In the genomic region with DNA sequence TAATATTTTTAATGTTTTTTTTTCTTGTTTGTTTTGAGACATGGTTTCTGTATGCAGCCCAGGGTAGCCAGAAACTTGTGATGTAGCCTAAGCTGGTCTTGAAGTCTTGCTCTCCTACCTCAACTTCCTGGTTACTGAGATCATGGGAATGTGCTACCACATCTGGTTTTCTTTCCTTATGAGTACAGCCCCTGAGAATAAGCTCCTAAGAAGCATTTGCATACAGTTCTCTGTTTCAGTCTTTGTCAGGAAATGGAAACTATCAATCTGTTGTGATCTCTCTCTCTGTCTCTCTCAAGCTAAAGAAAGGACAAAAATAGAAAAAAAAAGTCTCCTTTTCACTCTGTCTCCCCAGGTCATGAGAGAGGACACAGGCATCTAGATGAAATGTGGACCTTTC, we compare ENCODE assay signal across 20 mouse cellular contexts. TPM values are rescaled to one million over a fixed set of nuclear protein-coding genes. Genes with fewer than 3 reads are reported as not detected.
DNase-seq lines count a peak whose midpoint lies in the region; ATAC-seq and TF ChIP-seq lines count a peak whose summit lies in the region.
"Had no signal": no experiment of that assay in that cellular context is flagged by ENCODE, and none has a peak within 500 bp of the region (broad histone marks: within the 10 kb centered on the region; RNA-seq: fewer than 3 reads in every experiment).

No protein-coding gene starts in this region.

- peak; percentile 45 for ATAC-seq in CD4-positive, CD25-positive, alpha-beta regulatory T cell, adult 4 months
- ATAC-seq in inflammation-experienced regulatory T-cells, adult 6 months: peak; percentile 48
- no peak for ATAC-seq in megakaryocyte-erythroid progenitor cell, adult 5-6 weeks (replicated peaks; ENCODE audit: low FRiP score, low TSS enrichment, poor library complexity, severe bottlenecking)
- ATAC-seq: forebrain, embryonic 15.5 days had no signal

- H3K4me3 ChIP-seq in bone marrow macrophage, adult 2 months (ENCODE audit: insufficient read depth, low read length): no peak overlapping the region
- H3K4me3 ChIP-seq: embryonic facial prominence, embryonic 15.5 days; erythroblast, embryonic 14.5 days; forebrain, embryonic 10.5 days; forebrain, embryonic 15.5 days; heart, adult 2 months; heart, embryonic 12.5 days; hindbrain, embryonic 10.5 days had no signal

- H3K27me3 ChIP-seq in splenic B cell, adult 2 months (ENCODE audit: control insufficient read depth, insufficient read depth, low read length, poor library complexity, severe bottlenecking): no peaks in the 10 kb centered on the region
- H3K27me3 ChIP-seq: embryonic facial prominence, embryonic 15.5 days; forebrain, embryonic 15.5 days; heart, embryonic 12.5 days had no signal

- no peak for TF ChIP-seq POLR2A in bone marrow macrophage, adult 2 months (IDR thresholded peaks at IDR 0.05; ENCODE audit: borderline replicate concordance, low read depth, low read length)

- intact Hi-C loops in gastrocnemius, postnatal 36 days (cut with DNase I): no loop called here

- H3K36me3 ChIP-seq in splenic B cell, adult 2 months (ENCODE audit: control insufficient read depth, insufficient read depth, low read length, poor library complexity, severe bottlenecking): peaks cover 5% of the 10 kb centered on the region
- H3K36me3 ChIP-seq: embryonic facial prominence, embryonic 15.5 days; forebrain, embryonic 10.5 days; forebrain, embryonic 15.5 days; heart, embryonic 12.5 days; hindbrain, embryonic 10.5 days had no signal

- TF ChIP-seq CTCF in bone marrow macrophage, adult 2 months (IDR thresholded peaks at IDR 0.05; ENCODE audit: low read depth, low read length): no peak

- H3K4me1 ChIP-seq in bone marrow macrophage, adult 2 months (ENCODE audit: control insufficient read depth, insufficient read depth, low read length): peaks cover 13% of the 10 kb centered on the region
- H3K4me1 ChIP-seq: embryonic facial prominence, embryonic 15.5 days; forebrain, embryonic 10.5 days; forebrain, embryonic 15.5 days; heart, embryonic 12.5 days; hindbrain, embryonic 10.5 days had no signal

- H3K27ac ChIP-seq in bone marrow macrophage, adult 2 months (ENCODE audit: insufficient read depth, low read depth, low read length): peak overlapping the region; percentile 64
- H3K27ac ChIP-seq: embryonic facial prominence, embryonic 15.5 days; forebrain, embryonic 10.5 days; forebrain, embryonic 15.5 days; heart, adult 2 months; hindbrain, embryonic 10.5 days; hindbrain, embryonic 14.5 days had no signal

- DNase-seq in splenic B cell, adult 2 months (ENCODE audit: low read depth, low spot score): peak; percentile 58
- no peak for DNase-seq in lung, postnatal 14 days
- DNase-seq in gastrocnemius, postnatal 36 days: no peak
- DNase-seq: adrenal gland, postnatal 14 days; cerebellum, adult 2 months; cerebellum, postnatal 10 days; embryo, embryonic 11 days; heart, adult 2 months had no signal

RNA-seq across cellular contexts. Expression of gene Cybb, which starts 40.3 kb away (rescaled TPM):
- 10 to 100 TPM; 40.8 to 48.7 TPM for polyA plus RNA-seq in CD4-positive, CD25-positive, alpha-beta regulatory T cell, adult 4 months (2017; shearing (Covaris generic))
- polyA plus RNA-seq in bone marrow macrophage, adult 2 months (2012; ENCODE audit: insufficient read depth, insufficient read length, missing spikeins): 784 and 847 TPM in 2 replicates
- 10 to 100 TPM; 40.1 to 61.9 (median 61.8) TPM for polyA plus RNA-seq in inflammation-experienced regulatory T-cells, adult 6 months (2017; shearing (Covaris generic))
- total RNA-seq in gastrocnemius, postnatal 36 days (2021): 1 to 10 TPM; 1.1 to 3.2 TPM
- 5.0 TPM in 1 of 2 replicates, not detected in the other for total RNA-seq in megakaryocyte-erythroid progenitor cell, adult 5-6 weeks (2014; fragmentation: Nextera tagmentation)
- 3.7 and 6.4 TPM in 2 replicates for total RNA-seq in megakaryocyte-erythroid progenitor cell, adult 5-6 weeks (2017)
- total RNA-seq: MEL had no signal
- polyA plus RNA-seq: erythroblast, embryonic 14.5 days had no signal

Comparison
In these comparisons a context has a peak if more than half of its experiments do, and no peak if none do; other contexts are left out.
1. RNA of gene Cybb, which starts 40.3 kb away (polyA plus RNA-seq): 784 to 847 TPM in bone marrow macrophage, adult 2 months; 40.1 to 61.9 TPM in inflammation-experienced regulatory T-cells, adult 6 months and 40.8 to 48.7 TPM in CD4-positive, CD25-positive, alpha-beta regulatory T cell, adult 4 months; every median in the first group is over 10 times any median in the second.